Mouse (Mus musculus): ENCODE measurements around the gene Rab5b.

Gene Rab5b

GRCm38 (mm10) chr10:128697072-128697725 is 1.1 kb upstream of the Rab5b start:
- no peak for DNase-seq

- no peak for DNase-seq
These were observed 563 bp downstream of the Rab5b start for GRCm38 (mm10) chr10:128695411-128695991.

- DNase-seq, result no peak
These were observed 21.5 kb downstream of the Rab5b start for GRCm38 (mm10) chr10:128674469-128675008.

GRCm38 (mm10) chr10:128673763-128674468 is 22.1 kb downstream of the Rab5b start, which contains the start of gene Suox:
Gene Suox, minus strand, starts transcription at chr10:128674073.
- peak; percentile 82 for DNase-seq

- no peak for DNase-seq
These were observed 24.9 kb downstream of the Rab5b start for GRCm38 (mm10) chr10:128671148-128671547.

GRCm38 (mm10) chr10:128668790-128669672 is 27.0 kb downstream of the Rab5b start:
- DNase-seq, result peak; percentile 61

- no peak for DNase-seq
These were observed 30.3 kb downstream of the Rab5b start for GRCm38 (mm10) chr10:128665806-128666205.

- DNase-seq, result no peak
These were observed 30.8 kb downstream of the Rab5b start for GRCm38 (mm10) chr10:128665307-128665706.

GRCm38 (mm10) chr10:128664808-128665207 is 31.3 kb downstream of the Rab5b start:
- DNase-seq, result no peak

- DNase-seq, result no peak
These were observed 32.4 kb downstream of the Rab5b start for GRCm38 (mm10) chr10:128663441-128664220.

GRCm38 (mm10) chr10:128662465-128662864 is 33.6 kb downstream of the Rab5b start:
- DNase-seq, result no peak

GRCm38 (mm10) chr10:128659490-128659889 is 36.6 kb downstream of the Rab5b start:
- DNase-seq, result no peak

GRCm38 (mm10) chr10:128657844-128658243 is 38.2 kb downstream of the Rab5b start:
- no peak for DNase-seq

GRCm38 (mm10) chr10:128656731-128657130 is 39.3 kb downstream of the Rab5b start:
- no peak for DNase-seq

GRCm38 (mm10) chr10:128655254-128655653 is 40.8 kb downstream of the Rab5b start:
- DNase-seq, result no peak

- DNase-seq, result no peak
These were observed 42.2 kb downstream of the Rab5b start for GRCm38 (mm10) chr10:128653866-128654265.

GRCm38 (mm10) chr10:128646139-128647089 is 49.6 kb downstream of the Rab5b start:
- DNase-seq, result peak; percentile 71

GRCm38 (mm10) chr10:128645111-128646011 is 50.7 kb downstream of the Rab5b start, which contains the start of gene Ikzf4:
Gene Ikzf4, minus strand, starts transcription at chr10:128645991.
- DNase-seq, result peak; percentile 50

- no peak for DNase-seq
These were observed 53.3 kb downstream of the Rab5b start for GRCm38 (mm10) chr10:128642749-128643148.
